Mouse (Mus musculus): Measurements from ENCODE around the gene Padi6. TPM values are rescaled to one million over a fixed set of nuclear protein-coding genes. Genes with fewer than 3 reads are reported as not detected.

The Padi6 gene
- polyA plus RNA-seq, 1 experiment: not detected

DNA sequence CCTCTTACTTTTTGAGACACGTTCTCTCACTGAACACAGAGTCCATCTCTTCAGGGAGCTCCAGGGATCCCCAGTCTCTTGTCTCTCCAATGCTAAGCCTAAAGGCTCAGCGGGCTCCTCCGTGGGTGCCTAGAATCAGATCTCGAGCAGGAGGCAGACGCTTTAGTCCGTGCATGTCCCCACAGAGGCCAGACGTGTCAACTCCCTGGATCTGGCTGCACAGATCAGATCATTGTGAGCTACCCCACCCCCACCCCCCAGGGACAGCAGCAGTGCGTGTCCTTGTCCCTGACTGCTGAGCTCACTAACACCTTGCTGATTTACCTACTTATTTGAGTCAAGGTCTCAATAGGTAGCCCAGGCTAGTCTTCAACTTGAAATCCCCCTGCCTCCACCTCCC, 58.8 kb downstream of the Padi6 start:
- H3K4me3 ChIP-seq (ENCODE audit: insufficient read depth, low read length): no peak overlapping the region
- H3K27ac ChIP-seq (ENCODE audit: insufficient read depth, low read length): no peak overlapping the region

DNA sequence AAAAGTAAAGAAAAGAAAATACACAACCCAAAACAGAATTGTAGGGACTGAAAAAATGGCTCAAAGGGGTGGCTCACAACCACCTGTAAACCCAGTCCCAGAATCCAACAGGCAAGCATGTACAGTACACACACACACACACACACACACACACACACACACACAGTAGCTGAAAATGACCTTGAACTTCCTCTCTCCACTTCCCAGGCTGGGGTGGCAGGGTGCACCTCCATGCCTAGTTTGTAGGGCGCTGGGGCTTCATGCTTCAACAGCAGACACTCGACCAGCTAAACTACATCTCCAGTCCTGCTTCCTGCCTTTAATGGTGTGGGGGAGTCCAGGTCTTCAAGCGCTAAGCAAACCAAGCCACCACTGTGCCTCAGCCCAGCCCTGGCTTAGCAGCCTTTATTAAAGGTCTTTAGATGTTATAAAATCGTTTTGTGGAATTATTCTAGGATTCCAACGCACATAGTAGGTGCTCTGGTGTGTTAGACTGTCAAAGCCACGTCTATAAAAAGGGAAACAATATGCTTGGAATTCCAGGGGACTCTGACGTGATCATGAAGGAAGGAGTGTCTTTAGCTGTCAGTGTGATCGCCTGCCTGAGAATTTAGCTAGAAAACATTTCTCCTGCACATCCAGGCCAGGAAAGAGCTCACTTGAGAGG, 61.6 kb downstream of the Padi6 start:
- H3K4me3 ChIP-seq (ENCODE audit: insufficient read depth, low read length): no peak overlapping the region
- no peak for TF ChIP-seq CTCF (IDR thresholded peaks at IDR 0.05; ENCODE audit: borderline replicate concordance, insufficient read depth, low read length)
- no peak for TF ChIP-seq POLR2A (IDR thresholded peaks at IDR 0.05; ENCODE audit: low read depth, low read length)
- no peak overlapping the region for H3K27ac ChIP-seq (ENCODE audit: insufficient read depth, low read length)

More for the DNA sequence above, 58.8 kb downstream of the Padi6 start:
- TF ChIP-seq POLR2A (IDR thresholded peaks at IDR 0.05; ENCODE audit: low read depth, low read length): no peak
- TF ChIP-seq CTCF (IDR thresholded peaks at IDR 0.05; ENCODE audit: borderline replicate concordance, insufficient read depth, low read length): no peak
- H3K4me1 ChIP-seq (ENCODE audit: control insufficient read depth, insufficient read depth, low read length): peaks cover 4% of the 10 kb centered on the region; the same call in 1 of the 2 replicates

GRCm38 (mm10) chr4:140679723-140680380, 62.6 kb downstream of the Padi6 start:
- TF ChIP-seq POLR2A (IDR thresholded peaks at IDR 0.05; ENCODE audit: low read depth, low read length) (no peak; the same call in 1 of the 2 replicates), CTCF (IDR thresholded peaks at IDR 0.05; ENCODE audit: borderline replicate concordance, insufficient read depth, low read length) (peak; percentile 95)
- no peak overlapping the region for H3K27ac ChIP-seq (ENCODE audit: insufficient read depth, low read length)
- no peak overlapping the region; the same call in 1 of the 2 replicates for H3K4me3 ChIP-seq (ENCODE audit: insufficient read depth, low read length)
- H3K4me1 ChIP-seq (ENCODE audit: control insufficient read depth, insufficient read depth, low read length): peaks cover 3% of the 10 kb centered on the region; the same call in 1 of the 2 replicates

More for the DNA sequence above, 61.6 kb downstream of the Padi6 start:
- peaks cover 3% of the 10 kb centered on the region; the same call in 1 of the 2 replicates for H3K4me1 ChIP-seq (ENCODE audit: control insufficient read depth, insufficient read depth, low read length)

DNA sequence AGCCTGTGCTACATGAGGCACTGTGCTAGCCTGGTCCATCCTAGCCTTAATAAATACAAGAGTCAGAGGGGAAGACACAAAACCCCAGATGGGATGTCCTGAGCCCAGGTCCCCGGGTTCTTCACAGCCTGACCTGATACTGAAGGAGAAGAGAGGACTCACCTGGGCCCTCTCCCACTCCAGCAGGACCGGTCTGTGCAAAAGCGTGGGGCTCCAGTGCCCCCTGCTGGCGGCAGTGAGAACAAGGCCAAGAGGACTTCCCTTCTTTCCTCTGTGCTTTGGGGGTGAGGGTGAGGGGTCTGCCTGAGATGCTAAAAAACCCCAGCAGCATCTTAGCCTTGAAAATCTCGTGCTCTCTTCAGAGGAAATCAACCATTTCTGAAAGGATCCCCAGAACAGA, 63.4 kb downstream of the Padi6 start:
- Histone ChIP-seq H3K4me1 (ENCODE audit: control insufficient read depth, insufficient read depth, low read length) (no peaks in the 10 kb centered on the region), H3K4me3 (ENCODE audit: insufficient read depth, low read length) (no peak overlapping the region), H3K27ac (ENCODE audit: insufficient read depth, low read length) (no peak overlapping the region)
- TF ChIP-seq POLR2A (IDR thresholded peaks at IDR 0.05; ENCODE audit: low read depth, low read length) (no peak), CTCF (IDR thresholded peaks at IDR 0.05; ENCODE audit: borderline replicate concordance, insufficient read depth, low read length) (peak; percentile 70; the same call in 1 of the 2 replicates)

Other genes with a start within 250 kb of the Padi6 start
- gene Arhgef10l, start 76.6 kb downstream of the Padi6 start, polyA plus RNA-seq (2011; ENCODE audit: insufficient read length, low read depth, missing spikeins): 12.6 and 17.2 TPM in 2 replicates
- gene Rcc2, start 42.1 kb downstream of the Padi6 start, polyA plus RNA-seq (2011; ENCODE audit: insufficient read length, low read depth, missing spikeins): 102 and 125 TPM in 2 replicates
- gene Padi4, start 31.6 kb upstream of the Padi6 start, polyA plus RNA-seq (2011; ENCODE audit: insufficient read length, low read depth, missing spikeins): not detected in 2 replicates
- gene Padi3, start 68.0 kb upstream of the Padi6 start, polyA plus RNA-seq (2011; ENCODE audit: insufficient read length, low read depth, missing spikeins): not detected in 2 replicates
- not detected in 2 replicates for gene Padi1, start 103.1 kb upstream of the Padi6 start, polyA plus RNA-seq (2011; ENCODE audit: insufficient read length, low read depth, missing spikeins)
- gene Padi2, start 163.7 kb upstream of the Padi6 start, polyA plus RNA-seq (2011; ENCODE audit: insufficient read length, low read depth, missing spikeins): not detected in 2 replicates
- 122 and 124 TPM in 2 replicates for gene Sdhb, start 218.6 kb upstream of the Padi6 start, polyA plus RNA-seq (2011; ENCODE audit: insufficient read length, low read depth, missing spikeins)
- gene Atp13a2, start 244.2 kb upstream of the Padi6 start, polyA plus RNA-seq (2011; ENCODE audit: insufficient read length, low read depth, missing spikeins): 12.3 and 16.6 TPM in 2 replicates